Mouse (Mus musculus): ENCODE results near the gene Jam2.

Jam2 gene

GRCm38 (mm10) chr16:84779718-84780117, 5.8 kb downstream of the Jam2 start:
- DNase-seq (ENCODE audit: extremely low read depth, low read depth), result no peak

- DNase-seq (ENCODE audit: extremely low read depth, low read depth), result no peak
Observed at GRCm38 (mm10) chr16:84783279-84783678, 9.4 kb downstream of the Jam2 start.

GRCm38 (mm10) chr16:84784966-84785365, 11.0 kb downstream of the Jam2 start:
- DNase-seq (ENCODE audit: extremely low read depth, low read depth), result no peak

GRCm38 (mm10) chr16:84790595-84791165, 16.8 kb downstream of the Jam2 start:
- no peak for DNase-seq (ENCODE audit: extremely low read depth, low read depth)

GRCm38 (mm10) chr16:84793401-84793800, 19.5 kb downstream of the Jam2 start:
- no peak for DNase-seq (ENCODE audit: extremely low read depth, low read depth)

GRCm38 (mm10) chr16:84795337-84795736, 21.4 kb downstream of the Jam2 start:
- no peak for DNase-seq (ENCODE audit: extremely low read depth, low read depth)

GRCm38 (mm10) chr16:84796678-84797077, 22.8 kb downstream of the Jam2 start:
- no peak for DNase-seq (ENCODE audit: extremely low read depth, low read depth)

GRCm38 (mm10) chr16:84800038-84800437, 26.1 kb downstream of the Jam2 start:
- no peak for DNase-seq (ENCODE audit: extremely low read depth, low read depth)

- peak; percentile 72 for DNase-seq (ENCODE audit: extremely low read depth, low read depth)
Observed at GRCm38 (mm10) chr16:84802217-84802616, 28.3 kb downstream of the Jam2 start.

GRCm38 (mm10) chr16:84804866-84805265, 30.9 kb downstream of the Jam2 start:
- DNase-seq (ENCODE audit: extremely low read depth, low read depth), result peak; percentile 20

- no peak for DNase-seq (ENCODE audit: extremely low read depth, low read depth)
Observed at GRCm38 (mm10) chr16:84806175-84806574, 32.3 kb downstream of the Jam2 start.

- no peak for DNase-seq (ENCODE audit: extremely low read depth, low read depth)
Observed at GRCm38 (mm10) chr16:84807874-84808273, 34.0 kb downstream of the Jam2 start.

GRCm38 (mm10) chr16:84810254-84810653, 36.3 kb downstream of the Jam2 start:
- no peak for DNase-seq (ENCODE audit: extremely low read depth, low read depth)

GRCm38 (mm10) chr16:84813852-84814251, 39.9 kb downstream of the Jam2 start:
- no peak for DNase-seq (ENCODE audit: extremely low read depth, low read depth)

GRCm38 (mm10) chr16:84814511-84814910, 40.6 kb downstream of the Jam2 start:
- DNase-seq (ENCODE audit: extremely low read depth, low read depth), result no peak

- peak; percentile 10 for DNase-seq (ENCODE audit: extremely low read depth, low read depth)
Observed at GRCm38 (mm10) chr16:84817423-84817822, 43.5 kb downstream of the Jam2 start.

GRCm38 (mm10) chr16:84825009-84825408, 51.1 kb downstream of the Jam2 start:
- DNase-seq (ENCODE audit: extremely low read depth, low read depth), result no peak

- DNase-seq (ENCODE audit: extremely low read depth, low read depth), result no peak
Observed at GRCm38 (mm10) chr16:84831696-84832095, 57.8 kb downstream of the Jam2 start.

- DNase-seq (ENCODE audit: extremely low read depth, low read depth), result no peak
Observed at GRCm38 (mm10) chr16:84832736-84833135, 58.8 kb downstream of the Jam2 start.

GRCm38 (mm10) chr16:84834344-84834743, 60.4 kb downstream of the Jam2 start:
- no peak for DNase-seq (ENCODE audit: extremely low read depth, low read depth)

GRCm38 (mm10) chr16:84834745-84835440, 61.0 kb downstream of the Jam2 start, which contains the start of gene Gabpa:
Gene Gabpa, plus strand, starts transcription at chr16:84834925.
- DNase-seq (ENCODE audit: extremely low read depth, low read depth), result peak; percentile 95

GRCm38 (mm10) chr16:84835441-84835822, 61.5 kb downstream of the Jam2 start, which contains the start of gene Atp5j:
Gene Atp5j, minus strand, starts transcription at chr16:84835625.
- no peak for DNase-seq (ENCODE audit: extremely low read depth, low read depth)
